Mouse (Mus musculus) frontal cortex, postnatal 10 days (tissue): Measurements from ENCODE around the gene Trappc2l.

Experiments used
- DNase-seq, 2 experiments: peaks; one replicate each; pipeline ENCODE4 v3.0.0; 2022; ENCODE audit warnings: low spot score in 2 of 2, mixed read lengths in 1 of 2

Gene Trappc2l

DNA sequence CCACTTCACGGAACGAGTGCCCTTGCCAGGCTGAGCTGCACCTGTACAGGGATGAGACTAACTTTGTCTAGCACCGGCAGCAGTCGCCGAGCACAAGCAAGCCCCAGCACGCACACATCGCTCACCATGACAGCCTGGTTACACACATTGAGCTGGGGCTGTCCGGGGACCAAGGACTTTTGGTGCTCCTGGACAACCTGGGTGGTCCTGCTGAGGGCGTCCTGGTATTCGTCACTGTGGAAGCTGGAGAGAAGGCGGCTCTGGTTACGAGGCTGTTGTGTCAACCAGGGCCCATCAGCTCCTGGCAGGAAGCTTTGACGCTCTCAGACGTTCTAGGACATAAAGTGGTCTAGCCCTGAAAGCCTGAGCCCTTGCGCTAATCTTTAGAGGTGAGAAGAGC, 30.5 kb upstream of the Trappc2l start:
- no peak for DNase-seq

- DNase-seq: no peak
These were observed 26.5 kb upstream of the Trappc2l start for GRCm38 (mm10) chr8:122584981-122585380.

DNA sequence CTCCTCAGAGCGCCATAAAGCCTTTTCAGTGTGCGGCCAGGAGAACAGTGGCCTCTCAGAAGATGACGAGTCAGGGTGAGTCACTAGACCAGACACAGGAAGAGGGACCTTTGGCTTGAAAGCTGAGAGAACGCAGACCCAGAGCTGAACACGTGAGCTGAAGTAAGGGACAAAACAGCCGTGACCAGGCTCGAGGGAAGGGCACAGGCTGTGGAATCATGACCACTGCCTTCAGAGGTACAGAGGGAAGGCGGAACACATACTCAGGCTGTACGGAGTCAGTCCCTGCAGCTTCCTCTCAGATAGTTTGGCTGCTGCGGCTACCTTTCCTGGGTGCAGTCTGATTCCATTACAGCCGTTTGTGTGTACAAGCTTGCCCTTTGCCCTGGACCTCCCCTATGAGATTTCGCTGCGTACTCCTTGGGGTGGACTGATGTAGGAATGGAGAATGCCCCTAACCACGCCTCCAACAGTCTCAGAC, 26.0 kb upstream of the Trappc2l start:
- no peak for DNase-seq

GRCm38 (mm10) chr8:122586171-122586570, 25.3 kb upstream of the Trappc2l start:
- DNase-seq: no peak

GRCm38 (mm10) chr8:122586749-122587148, 24.7 kb upstream of the Trappc2l start:
- DNase-seq: no peak

DNA sequence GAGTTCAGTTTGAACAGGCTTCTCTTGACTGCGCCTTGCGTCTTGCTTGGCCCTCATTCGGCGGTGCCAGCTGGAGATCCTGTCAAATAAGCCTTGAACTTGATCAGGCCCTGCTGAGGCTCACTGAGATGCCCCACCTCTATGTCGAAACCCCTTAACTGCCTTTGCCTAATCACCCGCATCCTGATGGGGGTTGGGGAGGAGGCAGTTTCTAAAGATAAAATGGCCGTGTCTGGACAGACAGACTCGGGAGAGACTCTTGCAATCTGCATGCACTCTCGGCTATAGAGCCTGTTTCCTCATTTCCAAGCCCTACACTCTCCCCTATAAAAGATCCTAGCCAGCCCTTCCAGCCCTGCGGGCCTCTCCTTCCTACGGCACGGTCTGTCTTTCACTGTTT, 18.2 kb upstream of the Trappc2l start:
- no peak for DNase-seq

- DNase-seq: no peak
These were observed 17.5 kb upstream of the Trappc2l start for GRCm38 (mm10) chr8:122593783-122594507.

DNA sequence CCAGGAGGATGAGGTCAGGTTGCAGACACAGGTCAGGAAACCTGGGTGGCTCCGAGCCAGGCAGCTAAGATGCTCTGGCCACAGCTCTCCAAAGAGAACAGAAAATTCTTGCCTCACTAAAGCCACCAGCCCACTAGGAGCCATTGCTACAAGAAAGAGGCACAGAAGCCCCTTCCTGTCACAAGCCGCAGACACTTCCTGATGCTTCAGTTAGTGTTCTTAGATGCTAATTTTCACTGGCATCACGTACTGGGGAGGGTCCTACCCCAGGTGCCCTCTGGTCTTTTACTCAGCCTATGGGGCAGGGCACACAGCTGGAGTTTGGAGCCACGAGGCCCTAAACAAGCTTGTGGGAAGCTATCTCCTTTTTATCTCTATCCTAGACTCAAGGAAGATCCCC, 15.4 kb upstream of the Trappc2l start:
- no peak for DNase-seq

DNA sequence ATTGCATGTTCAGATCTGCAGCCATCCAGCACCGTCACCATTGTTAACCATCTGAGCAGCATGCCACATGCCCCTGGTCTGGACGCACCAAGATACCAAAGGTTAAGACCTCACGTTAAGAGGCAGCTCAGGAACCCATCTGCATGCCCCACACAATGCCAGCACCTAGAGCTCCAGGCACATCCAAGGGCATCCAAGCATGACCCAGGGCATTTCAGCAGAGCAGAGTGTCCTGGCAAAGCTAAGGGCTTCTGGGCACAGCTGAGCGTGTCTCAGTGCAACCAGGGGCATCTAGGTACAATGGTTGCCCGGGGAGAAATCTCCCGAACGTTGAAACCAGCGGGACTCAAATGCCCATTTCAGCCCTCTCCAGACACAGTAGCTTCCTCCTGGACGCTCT, 10.8 kb upstream of the Trappc2l start:
- DNase-seq: no peak

- no peak for DNase-seq
These were observed 6.8 kb upstream of the Trappc2l start for GRCm38 (mm10) chr8:122604640-122605039.

GRCm38 (mm10) chr8:122605367-122605766, 6.1 kb upstream of the Trappc2l start:
- DNase-seq: no peak

GRCm38 (mm10) chr8:122606810-122607209, 4.6 kb upstream of the Trappc2l start:
- DNase-seq: no peak

DNA sequence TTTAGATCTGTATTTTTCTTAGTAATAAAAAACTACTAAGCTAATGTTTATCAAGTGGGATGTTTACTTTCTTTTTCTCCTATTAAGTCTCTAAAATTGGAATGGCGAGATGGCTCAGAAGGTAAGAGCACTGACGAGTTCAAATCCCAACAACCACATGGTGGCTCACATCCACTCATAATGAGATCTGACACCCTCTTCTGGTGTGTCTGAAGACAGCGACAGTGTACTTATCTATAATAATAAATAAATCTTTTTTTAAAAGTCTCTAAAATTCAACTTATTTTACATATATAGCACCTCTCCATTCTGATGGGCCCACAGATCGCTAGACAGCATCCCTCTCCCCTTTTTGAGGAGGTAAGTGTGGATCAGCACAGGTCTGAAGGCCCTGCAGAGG, 1.2 kb upstream of the Trappc2l start:
- DNase-seq: no peak

DNA sequence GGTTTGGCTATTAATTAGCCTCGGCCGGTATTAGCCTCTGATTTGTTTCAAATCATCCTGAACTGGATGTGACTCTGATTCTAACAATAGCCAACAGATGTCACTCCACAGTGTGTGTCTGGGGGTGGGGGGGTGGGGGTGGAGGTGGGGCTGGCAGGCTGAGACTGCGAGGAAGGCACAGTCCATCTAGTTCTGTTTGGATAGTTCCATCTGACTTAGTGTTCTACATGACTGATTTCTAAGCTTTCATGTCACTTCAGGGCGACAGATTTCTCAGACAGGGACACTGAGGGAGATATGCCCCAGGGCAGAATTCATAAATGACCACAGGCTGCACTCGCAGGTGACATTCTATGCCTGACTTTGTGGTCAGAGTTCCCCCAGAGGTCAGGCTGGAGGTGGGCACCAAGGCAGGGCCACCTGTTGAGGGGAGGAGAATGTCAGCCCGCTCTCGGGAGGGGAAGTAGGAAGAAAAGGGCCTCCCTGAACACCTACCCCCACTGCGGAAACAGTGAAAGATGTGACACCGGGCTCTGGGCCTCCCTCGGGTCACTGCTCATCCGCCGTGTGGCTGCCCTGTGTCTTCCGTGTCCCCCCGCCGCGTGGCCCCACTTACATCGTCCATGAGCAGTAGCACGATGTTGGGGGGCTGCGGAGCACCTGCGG, 695 bp upstream of the Trappc2l start:
- DNase-seq: no peak

- DNase-seq: no peak
These were observed 4.9 kb downstream of the Trappc2l start for GRCm38 (mm10) chr8:122616181-122616905.

DNA sequence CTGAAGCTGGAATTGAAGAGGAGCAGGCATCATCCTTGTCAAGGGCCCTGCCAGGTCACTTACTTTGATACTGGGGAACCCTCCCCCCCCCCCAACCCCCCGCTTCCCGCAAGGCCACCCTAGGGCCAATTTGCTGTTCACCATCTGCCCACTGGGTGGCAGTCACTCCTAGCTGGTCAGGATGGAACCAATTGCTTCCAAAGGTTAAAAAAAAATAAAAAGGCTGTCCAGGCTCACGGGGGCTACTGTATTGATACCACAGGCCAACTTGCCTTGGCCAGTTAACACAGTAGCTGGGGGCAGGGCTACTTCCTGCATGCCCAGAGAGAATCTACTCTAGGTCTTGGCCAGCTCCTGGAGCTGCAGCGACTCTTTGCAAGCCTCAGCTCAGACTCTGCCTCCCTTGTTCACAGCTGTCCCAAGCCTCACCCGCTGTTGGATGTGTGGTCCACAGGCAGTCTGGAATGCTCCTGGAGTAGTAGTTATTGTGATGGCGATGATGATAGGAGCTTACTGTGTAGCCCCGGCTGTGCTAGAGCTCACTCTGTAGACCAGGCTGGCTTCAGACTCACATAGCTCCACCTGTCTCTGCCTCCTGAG, 6.6 kb downstream of the Trappc2l start:
- peak in 1 of 2 experiments; percentile 69 for DNase-seq

- DNase-seq: no peak
These were observed 7.4 kb downstream of the Trappc2l start for GRCm38 (mm10) chr8:122618660-122619378.

GRCm38 (mm10) chr8:122620446-122620845, 9.0 kb downstream of the Trappc2l start:
- DNase-seq: no peak

GRCm38 (mm10) chr8:122622727-122623126, 11.3 kb downstream of the Trappc2l start, which contains the start of gene Pabpn1l:
TSS of gene Pabpn1l (minus strand) at chr8:122622739.
- DNase-seq: no peak

GRCm38 (mm10) chr8:122623844-122624642, 12.6 kb downstream of the Trappc2l start:
- DNase-seq: no peak

DNA sequence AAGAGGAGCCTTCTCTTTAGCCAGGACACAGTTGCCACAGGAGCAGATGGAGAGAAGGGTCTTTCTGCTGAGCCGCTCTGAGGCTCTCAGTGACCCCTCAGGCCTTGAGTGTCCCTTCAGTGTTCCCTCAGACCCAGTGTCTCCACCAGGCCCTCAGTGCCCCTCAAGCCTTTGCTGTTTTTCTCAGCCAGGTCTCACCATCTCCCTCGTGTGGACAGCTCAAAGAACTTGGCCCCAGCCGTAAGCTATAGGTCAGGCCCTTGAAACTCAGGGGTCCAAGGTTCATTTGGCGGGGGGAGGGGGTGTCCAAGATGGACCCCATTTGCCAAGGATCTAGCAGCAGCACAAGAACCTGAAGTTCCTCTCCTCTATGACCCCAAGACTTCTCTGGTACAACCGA, 13.2 kb downstream of the Trappc2l start:
- DNase-seq: no peak
